Mouse (Mus musculus) cerebellum, adult 9-10 months (tissue): ENCODE data around the gene Zbtb8b.
"Not testable (repeated sequence)": the region's sequence is repeated elsewhere in the genome, so short reads cannot be mapped to it uniquely, and the experiment has no call there.

ENCODE experiments used
- DNase-seq: peaks from one replicate; pipeline ENCODE4 v3.0.0; 2022

Zbtb8b gene

DNA sequence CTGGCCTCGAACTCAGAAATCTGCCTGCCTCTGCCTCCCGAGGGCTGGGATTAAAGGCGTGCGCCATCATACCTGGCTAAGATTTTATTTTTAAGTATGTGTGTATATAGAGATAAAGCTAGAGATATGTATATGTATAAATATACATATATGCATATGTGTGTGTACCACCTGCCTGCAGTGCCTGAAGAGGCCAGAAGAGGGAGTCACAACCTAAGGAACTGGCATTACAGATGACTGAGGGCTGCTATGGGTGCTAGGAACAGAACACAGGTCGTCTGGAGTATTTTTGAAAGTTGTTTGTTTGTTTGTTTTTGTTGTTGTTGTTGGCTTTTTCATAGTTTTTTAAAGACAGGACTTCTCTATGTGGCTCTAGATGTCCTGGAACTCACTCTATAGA is 24.8 kb downstream of the Zbtb8b start:
- DNase-seq: no peak

DNA sequence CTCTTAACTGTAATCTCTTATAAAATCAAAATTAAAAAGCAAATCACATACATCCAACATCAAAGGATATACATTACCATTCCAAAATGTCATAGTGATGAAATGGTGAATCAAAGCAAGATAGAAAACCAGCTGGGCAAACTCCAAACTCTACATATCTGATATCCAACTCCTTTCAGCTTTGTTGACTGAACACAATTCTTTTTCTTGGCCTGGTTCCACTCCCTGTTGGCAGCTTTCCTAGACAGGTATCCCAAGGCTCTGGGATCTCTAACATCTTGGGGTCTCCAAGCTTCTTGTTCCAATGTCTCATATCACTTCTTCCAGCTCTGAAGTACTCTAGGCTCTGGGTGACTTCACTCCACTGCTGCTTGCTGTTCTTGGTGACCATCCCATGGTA is 29.7 kb downstream of the Zbtb8b start:
- no peak for DNase-seq

DNA sequence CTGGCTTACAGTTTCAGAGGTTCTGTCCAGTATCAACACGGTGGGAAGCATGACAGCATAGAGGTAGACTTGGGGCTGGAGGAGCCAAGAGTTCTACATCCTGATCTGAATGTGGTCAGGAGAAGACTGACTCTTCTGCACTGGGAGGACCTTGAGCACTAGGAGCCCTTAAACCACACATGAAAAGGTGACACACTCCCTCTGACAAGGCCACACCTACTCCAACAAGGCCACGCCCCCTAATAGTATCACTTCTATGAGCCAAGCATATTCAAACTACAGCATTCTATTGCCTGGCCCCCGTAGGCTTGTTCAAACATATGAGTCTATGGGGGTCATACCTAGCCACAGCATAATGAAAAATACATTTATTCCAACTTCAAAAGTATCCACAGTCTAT is 30.1 kb downstream of the Zbtb8b start:
- not testable (repeated sequence) for DNase-seq

DNA sequence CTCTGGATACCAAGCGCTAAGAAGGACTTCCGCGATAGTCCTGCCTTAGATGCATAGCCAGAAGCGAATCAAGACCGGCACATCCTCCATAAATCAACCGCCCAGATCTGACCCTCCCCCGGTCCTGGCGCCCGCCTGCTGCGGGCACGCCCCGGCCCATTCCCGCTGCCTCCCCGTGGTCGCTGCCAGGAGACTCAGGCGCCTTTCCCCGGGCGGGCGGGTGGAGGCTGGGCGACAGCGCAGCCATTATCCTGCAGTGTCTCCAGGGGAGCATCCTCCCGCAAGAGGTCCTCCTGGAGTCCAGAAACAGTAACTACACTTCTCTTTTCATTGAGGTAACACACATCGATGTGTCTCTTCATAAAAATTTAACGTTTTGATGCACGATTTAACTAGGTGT is 34.2 kb downstream of the Zbtb8b start:
- peak; percentile 23 for DNase-seq

DNA sequence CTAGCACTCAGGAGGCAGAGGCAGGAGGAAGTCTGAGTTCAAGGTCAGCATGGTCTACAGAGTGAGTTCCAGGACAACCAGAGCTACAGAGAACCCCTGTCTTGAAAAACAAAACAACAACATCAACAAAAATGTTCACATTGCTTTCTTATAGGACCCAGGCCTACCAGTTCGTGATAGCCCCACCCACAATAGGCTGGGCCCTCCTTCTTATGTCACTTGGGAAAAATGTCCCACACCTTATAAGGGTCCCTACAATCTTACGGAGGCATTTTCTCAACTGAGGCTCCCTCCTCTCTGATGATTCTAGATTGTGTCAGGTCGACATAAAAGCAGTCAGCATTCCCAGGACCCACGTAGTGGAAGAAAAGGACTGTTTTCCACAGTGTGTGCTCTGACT is 40.8 kb downstream of the Zbtb8b start:
- no peak for DNase-seq

DNA sequence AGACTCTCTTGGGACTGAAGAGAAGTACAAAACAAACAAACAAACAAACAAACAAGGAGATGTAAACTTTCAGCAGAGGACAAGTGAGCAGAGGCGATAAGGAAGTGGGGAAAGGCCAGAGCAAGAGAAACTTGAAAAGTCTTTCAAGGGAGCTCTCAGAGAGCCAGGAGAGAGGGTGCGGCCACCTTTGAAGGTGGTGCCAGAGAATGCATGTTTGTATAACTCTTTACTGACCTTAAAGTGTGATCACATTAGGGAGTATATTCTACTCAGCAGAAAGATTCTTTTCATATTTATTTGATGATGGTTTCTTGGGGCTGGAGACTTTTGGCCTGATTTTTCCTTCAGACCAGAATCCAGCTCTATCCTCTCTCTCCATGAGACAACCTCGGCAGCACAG is 43.7 kb downstream of the Zbtb8b start:
- no peak for DNase-seq

DNA sequence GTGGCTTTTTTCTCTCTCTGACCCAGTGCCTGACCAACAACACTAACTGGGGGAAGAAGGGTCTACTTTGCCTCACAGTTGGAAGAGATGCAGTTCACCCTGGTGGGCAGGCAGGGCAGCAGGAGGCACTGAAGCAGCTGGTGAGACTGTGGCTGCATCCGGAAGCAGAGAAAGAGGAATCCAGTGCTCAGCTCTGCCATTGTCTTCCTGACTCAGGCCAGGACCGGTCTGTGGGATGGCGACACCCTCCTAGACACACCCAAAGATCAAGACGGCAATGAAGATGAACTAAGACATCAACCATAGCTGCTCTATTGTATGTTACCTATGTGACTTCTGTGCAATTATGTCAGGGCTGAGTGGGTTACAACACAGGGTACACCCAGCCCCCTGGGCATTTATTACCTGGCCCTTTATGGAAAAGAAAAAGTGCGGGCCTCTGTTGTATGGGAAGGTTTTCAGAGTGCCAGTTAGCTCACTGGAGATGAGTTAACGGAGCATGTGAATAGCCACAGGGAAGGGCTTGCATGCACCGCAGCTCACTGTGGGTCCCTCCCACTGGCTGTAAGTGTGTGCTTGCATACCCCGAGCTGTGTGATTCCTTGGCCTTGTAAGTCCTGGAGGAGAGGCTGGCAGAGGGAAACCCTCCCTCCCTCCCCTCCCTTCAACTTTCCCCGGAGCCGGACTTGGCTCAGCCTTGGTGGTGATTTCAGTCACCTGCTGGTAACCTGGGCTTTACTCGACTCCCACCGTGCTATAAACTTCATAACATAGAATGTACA is 46.4 kb downstream of the Zbtb8b start:
- no peak for DNase-seq

DNA sequence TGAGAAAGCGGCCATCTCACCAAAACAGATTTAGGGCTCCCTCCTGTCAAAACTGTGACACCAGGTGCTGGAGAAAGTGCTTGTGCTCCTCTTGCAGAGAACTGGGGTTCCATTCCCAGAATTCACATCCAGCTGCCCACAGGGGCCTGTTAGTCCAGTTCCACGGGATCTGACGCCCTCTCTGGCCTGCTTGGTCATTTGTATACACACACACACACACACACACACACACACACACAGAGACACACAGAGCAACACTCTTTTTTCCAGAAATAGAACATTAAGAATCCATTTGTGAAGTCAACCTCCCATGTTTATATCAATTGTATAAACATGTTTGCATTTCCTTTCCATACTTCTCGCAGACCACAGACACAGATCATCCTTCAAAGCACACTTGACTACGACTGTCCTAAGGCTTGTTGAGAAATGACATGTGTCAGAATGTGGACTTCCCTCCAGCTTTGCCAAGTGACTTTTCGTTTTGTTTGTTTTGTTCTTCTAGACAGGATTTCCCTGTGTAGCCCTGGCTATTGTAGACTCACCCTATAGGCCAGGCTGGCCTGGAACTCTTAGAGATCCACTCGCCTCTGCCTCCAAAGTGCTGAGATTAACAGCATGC is 49.6 kb downstream of the Zbtb8b start:
- DNase-seq: no peak

DNA sequence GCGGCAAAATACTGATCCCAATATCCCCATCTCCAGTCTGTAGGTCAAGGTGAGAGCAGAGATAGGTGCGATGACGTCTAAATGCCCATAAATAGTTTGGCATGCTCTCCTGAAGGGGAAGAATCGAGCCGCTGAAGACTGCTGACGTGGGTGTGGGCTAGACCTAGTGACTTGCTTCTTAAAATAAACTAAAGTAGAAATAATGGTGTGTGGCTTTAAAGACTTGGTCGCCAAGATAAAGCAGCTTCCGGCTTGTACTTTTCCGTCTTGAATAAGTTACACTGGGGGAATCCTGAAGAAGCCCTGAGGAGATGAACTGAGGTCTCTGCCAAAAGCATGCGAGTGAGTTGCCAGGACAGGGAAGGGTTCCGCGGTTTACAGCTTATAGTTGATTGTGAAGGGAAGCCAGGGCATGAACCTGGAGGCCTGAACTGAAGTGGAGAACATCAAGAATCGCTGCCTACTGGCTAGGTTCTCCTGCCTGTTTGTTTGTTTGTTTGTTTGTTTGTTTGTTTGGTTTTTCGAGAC is 50.4 kb downstream of the Zbtb8b start:
- DNase-seq: no peak

DNA sequence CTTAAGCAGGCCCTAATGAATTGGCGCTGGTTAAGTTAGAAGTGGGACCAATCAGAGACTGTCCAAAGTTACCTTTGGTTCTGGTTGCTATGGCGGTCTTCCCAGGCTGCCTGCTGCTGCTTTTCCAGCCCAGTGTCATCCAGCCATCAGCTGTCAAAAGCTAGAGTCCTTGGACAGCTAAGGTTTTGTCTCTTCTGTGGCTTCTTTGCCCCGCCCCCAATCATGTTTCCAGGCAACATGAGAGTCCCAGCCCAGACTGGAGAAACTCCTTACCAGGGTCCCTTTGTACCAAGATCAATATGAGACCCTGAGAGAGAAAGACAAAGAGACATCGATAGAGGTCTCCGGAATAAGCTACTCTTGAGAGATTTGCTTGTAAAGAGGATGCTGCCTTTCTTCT is 52.2 kb downstream of the Zbtb8b start:
- DNase-seq: no peak

DNA sequence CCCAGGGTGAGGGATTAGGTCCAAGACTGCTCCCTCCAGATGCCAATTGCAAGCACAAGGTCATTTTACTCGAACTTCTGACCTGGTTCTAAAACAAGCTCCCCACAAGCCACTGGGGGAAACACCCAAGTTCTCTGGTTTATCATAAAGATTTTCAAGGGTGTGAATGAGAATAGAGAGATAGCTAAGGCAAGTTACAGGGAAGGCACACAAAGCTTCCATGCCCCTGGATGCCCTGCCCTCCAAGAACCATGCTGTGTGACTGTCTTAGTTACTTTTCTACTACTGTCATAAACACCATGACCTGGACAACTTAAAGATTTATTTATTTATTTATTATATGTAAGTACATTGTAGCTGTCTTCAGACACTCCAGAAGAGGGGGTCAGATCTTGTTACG is 53.7 kb downstream of the Zbtb8b start:
- DNase-seq: no peak

DNA sequence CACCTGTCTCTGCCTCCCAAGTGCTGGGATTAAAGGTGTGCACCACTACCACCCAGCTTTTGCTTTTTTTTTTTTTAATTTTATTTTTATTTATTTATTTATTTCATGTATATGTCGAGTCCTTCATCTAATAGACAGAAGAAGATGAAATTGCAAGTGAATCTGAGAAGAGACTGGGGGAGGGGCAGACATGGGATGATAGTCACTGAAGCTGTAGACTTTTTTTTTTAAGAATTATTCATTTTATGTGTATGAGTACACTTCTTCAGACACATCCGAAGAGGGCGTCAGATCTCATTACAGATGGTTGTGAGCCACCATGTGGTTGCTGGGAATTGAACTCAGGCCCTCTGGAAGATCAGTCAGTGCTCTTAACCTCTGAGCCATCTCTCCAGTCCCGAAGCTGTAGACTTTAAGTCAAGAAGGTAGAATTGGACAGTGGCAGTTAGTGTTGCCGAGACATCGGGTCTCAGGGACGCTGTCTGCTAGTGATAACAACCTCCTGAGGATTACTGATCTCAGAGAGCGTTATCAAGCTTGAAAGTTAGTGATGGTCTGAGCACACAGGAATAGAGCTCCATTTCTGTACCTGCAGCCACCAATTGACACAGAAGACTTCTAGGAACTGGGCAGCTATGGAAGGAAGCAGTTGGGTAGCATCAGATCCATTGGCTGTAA is 54.2 kb downstream of the Zbtb8b start:
- no peak for DNase-seq

DNA sequence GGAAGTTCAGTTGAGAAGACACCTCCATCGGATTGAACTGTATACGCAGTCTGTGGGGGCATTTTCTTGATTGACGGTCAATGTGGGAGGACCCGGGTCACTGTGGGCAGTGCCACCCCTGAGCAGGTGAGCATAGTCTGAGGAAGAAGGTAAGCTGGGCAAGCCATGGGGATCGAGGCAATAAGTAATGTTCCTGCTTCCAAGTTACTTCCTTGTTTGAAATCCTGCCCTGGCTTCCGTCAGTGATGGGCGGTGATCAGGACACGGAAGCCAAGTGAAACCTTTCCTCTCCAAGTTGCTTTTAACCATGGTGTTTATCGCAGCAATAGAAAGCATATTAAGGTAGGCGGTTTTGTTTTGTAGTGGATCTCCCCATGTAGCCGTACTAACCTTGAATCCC is 55.0 kb downstream of the Zbtb8b start:
- no peak for DNase-seq

DNA sequence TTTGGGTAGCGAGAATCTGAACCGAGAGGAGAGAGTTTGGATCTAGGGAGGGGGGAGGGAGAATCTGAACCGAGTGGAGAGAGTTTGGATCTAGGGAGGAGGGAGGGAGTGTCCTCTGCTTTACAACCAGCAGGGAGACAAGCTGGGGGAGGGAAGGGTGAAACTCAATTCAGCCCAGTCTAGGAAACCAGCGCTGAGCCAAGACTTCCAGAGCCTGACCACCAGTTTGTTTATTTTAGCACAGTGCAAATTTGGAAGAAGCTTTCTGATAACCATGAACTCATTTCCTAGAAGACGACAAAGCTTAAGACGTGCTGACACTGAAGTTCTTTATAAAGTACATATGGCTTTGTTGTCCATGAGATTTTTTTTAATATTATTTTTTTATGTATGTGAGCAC is 56.2 kb downstream of the Zbtb8b start:
- DNase-seq: no peak

DNA sequence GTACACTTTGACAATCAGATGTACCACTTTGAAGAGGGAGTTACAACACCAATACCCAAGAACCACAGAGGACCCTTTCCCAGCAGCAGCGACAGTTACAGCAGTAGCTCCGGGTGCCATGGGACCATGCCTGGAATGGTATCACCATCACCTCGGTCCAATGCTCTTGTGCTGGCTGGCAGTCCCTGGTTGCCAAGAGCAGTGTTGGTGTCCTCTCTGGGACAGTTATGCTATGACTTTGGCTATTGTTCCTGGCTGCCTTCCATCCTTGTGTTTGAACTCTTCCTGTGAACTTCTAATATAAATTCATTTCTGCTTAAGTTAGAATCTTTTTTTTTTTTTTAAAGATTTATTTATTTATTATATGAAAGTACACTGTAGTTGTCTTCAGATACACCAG is 57.1 kb downstream of the Zbtb8b start:
- DNase-seq: no peak

DNA sequence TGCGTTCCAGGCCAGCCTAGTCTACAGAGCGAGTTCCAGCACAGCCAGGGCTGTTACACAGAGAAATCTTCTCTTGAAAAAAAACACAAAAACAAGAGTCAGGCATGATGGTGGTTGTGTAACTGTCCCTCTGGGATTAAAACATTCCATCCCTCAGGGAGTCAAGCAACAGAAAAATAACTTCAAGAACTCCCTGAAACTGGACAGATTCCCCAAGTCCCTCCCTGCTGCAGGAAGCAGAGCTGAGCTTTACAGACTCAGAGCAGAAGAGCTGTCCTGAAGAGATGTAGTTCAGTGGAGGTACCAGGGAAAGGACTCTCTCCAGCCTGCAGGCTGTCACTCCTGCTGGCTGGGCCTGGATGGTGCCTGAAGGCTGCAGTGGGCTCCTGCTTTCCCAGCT is 58.2 kb downstream of the Zbtb8b start:
- DNase-seq: no peak

DNA sequence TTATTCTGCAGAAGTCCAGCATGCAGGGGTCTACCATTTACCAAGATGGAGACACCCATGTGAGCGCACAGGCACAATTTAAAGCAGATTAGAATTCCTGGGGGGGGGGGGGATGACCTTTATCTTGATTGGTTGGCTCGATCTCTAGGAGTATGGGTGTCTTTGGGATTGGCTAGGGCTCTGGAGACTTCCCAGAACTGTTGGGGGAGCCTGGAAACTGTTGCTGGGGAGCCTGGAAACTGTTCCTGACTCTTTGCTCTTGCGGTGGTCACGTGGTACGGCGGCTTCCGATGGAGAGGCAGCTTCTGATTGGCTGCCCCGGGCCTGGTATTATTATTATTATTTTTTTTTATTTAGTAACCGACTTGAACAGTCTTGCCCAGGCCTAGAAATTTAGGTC is 58.6 kb downstream of the Zbtb8b start:
- DNase-seq: no peak

DNA sequence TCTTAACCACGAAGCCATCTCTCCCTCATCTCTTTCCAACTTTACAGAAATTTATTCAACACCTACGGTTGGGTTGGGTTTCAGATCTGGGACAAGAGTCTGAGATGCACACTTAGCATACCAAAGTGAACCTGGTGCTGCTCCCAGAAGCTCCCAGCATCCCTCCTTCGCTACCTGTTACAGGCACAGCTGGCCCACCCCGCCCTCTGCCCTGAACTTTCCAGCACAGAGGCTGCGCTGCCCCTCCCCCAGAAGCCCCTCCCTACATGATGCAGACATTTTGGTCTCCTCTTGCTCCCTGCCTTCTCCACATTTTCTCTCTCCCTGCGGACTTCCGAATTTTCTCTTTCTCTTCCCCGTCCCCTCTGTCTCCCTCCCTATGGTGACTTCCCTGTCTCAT is 59.5 kb downstream of the Zbtb8b start:
- DNase-seq: no peak

DNA sequence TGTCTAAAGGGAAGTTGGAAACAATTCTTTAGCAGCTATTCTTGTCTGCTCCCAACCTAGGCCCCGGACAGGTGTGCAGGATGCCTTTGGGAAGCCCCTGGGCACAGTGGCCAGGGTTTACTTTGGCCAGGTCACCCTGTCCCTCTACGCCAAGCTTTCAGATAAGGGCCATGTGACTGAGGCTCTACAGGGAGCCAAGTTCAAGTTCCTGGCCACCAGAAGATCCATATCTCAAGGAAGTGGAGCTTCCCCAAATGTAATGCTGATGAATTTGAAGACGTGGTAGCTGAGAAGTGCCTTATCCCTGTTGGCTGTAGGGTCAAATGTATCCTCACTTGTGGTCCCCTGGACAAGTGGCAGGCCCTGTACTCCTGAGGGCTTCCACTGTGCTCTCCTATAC is 60.8 kb downstream of the Zbtb8b start:
- no peak for DNase-seq

DNA sequence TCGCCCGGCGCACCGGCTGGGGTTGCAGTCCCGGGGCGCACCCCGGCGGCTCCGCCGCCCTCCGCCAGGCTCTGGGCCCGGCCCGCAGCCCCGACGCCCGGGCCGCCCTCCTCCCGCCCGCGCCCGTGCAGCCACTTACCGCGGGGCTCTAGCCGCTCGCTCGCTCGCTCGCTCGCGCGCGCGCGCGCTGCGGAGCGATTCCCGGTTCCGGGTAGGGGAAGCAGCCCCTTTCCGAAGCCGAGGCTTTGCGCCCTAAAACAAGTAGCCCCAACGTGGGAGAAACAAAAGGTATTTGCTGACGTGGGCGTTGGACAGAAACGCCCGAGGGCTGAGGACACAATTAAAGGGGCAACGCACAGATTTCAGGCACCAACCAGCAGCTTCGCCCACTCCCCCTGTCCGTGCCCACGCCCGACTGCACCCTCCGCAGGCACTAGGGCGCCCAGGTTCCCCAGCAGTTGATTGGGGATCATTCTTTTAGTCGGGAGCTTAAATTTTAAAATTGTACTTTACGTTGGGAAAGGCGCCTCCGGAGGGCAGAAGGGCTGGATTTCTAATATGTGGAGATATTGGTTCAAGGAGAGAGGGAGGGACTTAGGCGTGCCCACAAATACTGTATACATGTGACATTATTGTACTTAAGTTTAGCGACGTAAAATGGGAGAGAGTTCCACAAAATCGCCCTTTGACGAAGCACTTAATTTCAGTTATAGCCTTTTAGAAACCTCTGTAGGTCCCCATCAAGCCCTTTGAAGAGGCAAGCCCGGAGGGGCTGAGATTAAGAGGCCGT is 62.9 kb downstream of the Zbtb8b start, which contains the start of gene Zbtb8a:
Gene Zbtb8a, minus strand, starts transcription at position 516 of the 790 bp plus-strand sequence.
- peak; percentile 49 for DNase-seq

DNA sequence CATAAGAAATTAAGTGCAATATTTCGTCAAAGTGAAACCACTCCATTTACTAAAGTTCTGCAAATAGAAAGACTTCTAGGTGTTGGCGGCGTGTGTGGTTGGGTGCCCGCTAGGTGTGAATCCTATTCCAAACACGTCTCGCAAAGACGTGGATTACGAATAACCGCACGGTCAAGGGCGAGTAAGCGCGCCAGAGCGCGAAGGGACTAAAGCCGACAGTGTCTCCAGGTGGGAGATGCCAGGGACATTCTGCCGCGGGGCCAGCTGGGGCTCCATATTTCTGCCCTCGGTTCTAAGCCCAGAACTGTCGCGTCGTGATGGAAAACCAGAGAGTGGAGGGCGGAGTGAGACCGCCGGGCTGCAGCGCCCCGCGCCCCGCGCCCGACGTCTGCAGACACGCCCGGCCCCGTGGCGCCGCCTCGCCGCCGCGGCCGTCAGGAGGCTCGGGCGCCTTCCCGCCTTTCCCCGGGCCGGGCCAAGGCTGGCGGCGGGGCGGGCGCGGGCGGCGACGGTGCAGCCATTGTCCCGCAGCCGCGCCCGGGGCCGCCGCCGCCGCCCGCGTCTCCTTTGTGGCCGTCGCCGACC is 63.6 kb downstream of the Zbtb8b start:
- DNase-seq: peak; percentile 54

DNA sequence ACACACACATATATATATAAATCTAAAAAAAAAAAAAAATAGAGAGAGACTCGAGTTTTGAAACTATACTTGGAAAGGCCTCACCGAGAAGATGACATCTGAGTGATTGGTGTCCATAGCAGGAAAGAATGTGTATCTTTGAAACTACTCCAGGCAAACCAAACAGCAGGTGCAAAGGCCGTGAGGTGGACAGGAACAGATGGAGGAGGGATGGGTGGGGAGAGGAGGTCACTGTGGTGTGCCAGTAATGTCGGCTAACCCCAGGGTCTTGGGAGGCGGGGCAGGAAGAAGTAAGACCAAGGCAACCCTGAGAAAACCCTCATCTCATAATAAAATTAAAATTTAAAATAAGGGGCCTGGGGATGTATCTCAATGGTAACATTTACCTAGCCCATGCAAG is 64.8 kb downstream of the Zbtb8b start:
- peak; percentile 37 for DNase-seq
